In the genomic region with DNA sequence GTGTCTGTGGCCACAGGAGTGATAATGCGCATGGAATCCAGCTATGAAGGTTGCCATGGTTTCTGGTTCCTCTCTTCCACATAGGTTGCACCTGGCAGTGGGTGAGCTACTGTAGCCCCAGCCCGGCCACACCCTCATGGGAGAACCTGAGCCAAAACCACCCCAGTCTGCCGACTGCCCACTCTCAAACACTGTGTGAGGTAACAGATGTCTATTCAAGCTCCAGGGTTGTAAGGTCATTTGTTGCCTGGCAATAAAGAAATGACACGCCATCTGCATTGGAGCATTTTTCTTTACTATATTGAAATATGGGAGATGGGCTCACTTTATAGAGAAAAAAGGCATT, we compare ENCODE assay signal across 9 mouse cellular contexts. TPM values are rescaled to one million over a fixed set of nuclear protein-coding genes. Genes with fewer than 3 reads are reported as not detected.
DNase-seq lines count a peak whose midpoint lies in the region; ATAC-seq and TF ChIP-seq lines count a peak whose summit lies in the region.
"Had no signal": no experiment of that assay in that cellular context is flagged by ENCODE, and none has a peak within 500 bp of the region (broad histone marks: within the 10 kb centered on the region; RNA-seq: fewer than 3 reads in every experiment).

No protein-coding gene starts in this region.

- H3K4me3 ChIP-seq in kidney, embryonic 14.5 days (ENCODE audit: low read length), result peak overlapping the region; percentile 41; the same call in 1 of the 2 replicates
- H3K4me3 ChIP-seq in MEL (ENCODE audit: control insufficient read depth in 1 of 2, insufficient read depth in 1 of 2, low read depth in 2 of 2, low read length in 2 of 2), result peak overlapping the region; percentile 55 to 63
- H3K4me3 ChIP-seq in embryonic facial prominence, embryonic 13.5 days, result peak overlapping the region; percentile 52
- peak overlapping the region; percentile 42 for H3K4me3 ChIP-seq in hindbrain, embryonic 15.5 days

- H3K4me2 ChIP-seq in kidney, embryonic 14.5 days (replicated peaks; ENCODE audit: low read depth, low read length), result peak overlapping the region; percentile 76
- H3K4me2 ChIP-seq in embryonic facial prominence, embryonic 13.5 days, result peak overlapping the region; percentile 89
- peak overlapping the region; percentile 76 for H3K4me2 ChIP-seq in hindbrain, embryonic 15.5 days

- TF ChIP-seq EP300 in MEL (IDR thresholded peaks at IDR 0.05; ENCODE audit: low read depth in 1 of 2, low read length in 2 of 2), result no peak

- H3K9me3 ChIP-seq in kidney, embryonic 14.5 days (ENCODE audit: control insufficient read depth, low read length), result no peaks in the 10 kb centered on the region
- H3K9me3 ChIP-seq in MEL (replicated peaks; ENCODE audit: insufficient read depth, low read length), result no peaks in the 10 kb centered on the region
- no peaks in the 10 kb centered on the region for H3K9me3 ChIP-seq in embryonic facial prominence, embryonic 13.5 days
- H3K9me3 ChIP-seq in hindbrain, embryonic 15.5 days, result no peaks in the 10 kb centered on the region

- peak overlapping the region; percentile 95; the same call in 1 of the 2 replicates for H3K27ac ChIP-seq in kidney, embryonic 14.5 days (ENCODE audit: low read depth, low read length)
- H3K27ac ChIP-seq in MEL (ENCODE audit: control insufficient read depth, low read depth, low read length), result peak overlapping the region; percentile 85
- H3K27ac ChIP-seq in embryonic facial prominence, embryonic 13.5 days, result peak overlapping the region; percentile 94
- H3K27ac ChIP-seq in hindbrain, embryonic 15.5 days (replicated peaks), result peak overlapping the region; percentile 97

- WGBS in kidney, embryonic 14.5 days, result 42% methylated on average over 4 of the region's 4 CpGs
- 31% methylated on average over 4 of the region's 4 CpGs for WGBS in embryonic facial prominence, embryonic 13.5 days
- 11% methylated on average over 4 of the region's 4 CpGs for WGBS in hindbrain, embryonic 15.5 days

- no peak for TF ChIP-seq POLR2A in MEL (IDR thresholded peaks at IDR 0.05; ENCODE audit: control insufficient read depth in 1 of 2, insufficient read depth in 1 of 2, low read depth in 1 of 2, low read length in 2 of 2, poor library complexity in 1 of 2)

- peaks cover 2% of the 10 kb centered on the region; the same call in 1 of the 2 replicates for H3K79me2 ChIP-seq in MEL (ENCODE audit: control insufficient read depth, insufficient read depth, low read length, poor library complexity)

- H3K36me3 ChIP-seq in kidney, embryonic 14.5 days (ENCODE audit: control insufficient read depth, insufficient read depth, low read length), result no peaks in the 10 kb centered on the region
- peaks cover 0 to 10% of the 10 kb centered on the region in 2 experiments; a peak in 2 of 4 replicates for H3K36me3 ChIP-seq in MEL (ENCODE audit: control insufficient read depth in 1 of 2, insufficient read depth in 2 of 2, low read length in 2 of 2)
- H3K36me3 ChIP-seq in embryonic facial prominence, embryonic 13.5 days, result no peaks in the 10 kb centered on the region
- H3K36me3 ChIP-seq in hindbrain, embryonic 15.5 days, result no peaks in the 10 kb centered on the region

- no peak for TF ChIP-seq RAD21 in MEL (IDR thresholded peaks at IDR 0.05; ENCODE audit: low read depth, low read length)

- no peaks in the 10 kb centered on the region for H3K27me3 ChIP-seq in kidney, embryonic 14.5 days (ENCODE audit: control insufficient read depth, insufficient read depth, low read length)
- H3K27me3 ChIP-seq in MEL (ENCODE audit: control insufficient read depth in 1 of 2, insufficient read depth in 2 of 2, low read length in 2 of 2), result no peaks in the 10 kb centered on the region
- no peaks in the 10 kb centered on the region for H3K27me3 ChIP-seq in embryonic facial prominence, embryonic 13.5 days
- no peaks in the 10 kb centered on the region for H3K27me3 ChIP-seq in hindbrain, embryonic 15.5 days

- peak overlapping the region; percentile 55 for H3K9ac ChIP-seq in kidney, embryonic 14.5 days (ENCODE audit: low read depth, low read length)
- H3K9ac ChIP-seq in MEL (ENCODE audit: control insufficient read depth, low read depth, low read length, poor library complexity, severe bottlenecking), result peak overlapping the region; percentile 73
- H3K9ac ChIP-seq in embryonic facial prominence, embryonic 13.5 days, result peak overlapping the region; percentile 79
- H3K9ac ChIP-seq in hindbrain, embryonic 15.5 days, result peak overlapping the region; percentile 59

- DNase-seq in kidney, postnatal 25 days, result no peak
- DNase-seq in MEL (ENCODE audit: low read depth, low spot score), result no peak
- no peak for DNase-seq in ovary, postnatal 14 days (ENCODE audit: low spot score)

- H3K4me1 ChIP-seq in kidney, embryonic 14.5 days (ENCODE audit: control insufficient read depth, insufficient read depth, low read length), result peaks cover 30% of the 10 kb centered on the region
- peaks cover 2 to 15% of the 10 kb centered on the region in 2 experiments; a peak in 3 of 4 replicates for H3K4me1 ChIP-seq in MEL (ENCODE audit: control insufficient read depth in 1 of 2, insufficient read depth in 2 of 2, low read length in 2 of 2)
- H3K4me1 ChIP-seq in embryonic facial prominence, embryonic 13.5 days, result peaks cover 46% of the 10 kb centered on the region
- H3K4me1 ChIP-seq in hindbrain, embryonic 15.5 days (replicated peaks), result peaks cover 38% of the 10 kb centered on the region

- TF ChIP-seq CTCF in MEL (IDR thresholded peaks at IDR 0.05 in 2 of 3, conservative IDR thresholded peaks at IDR 0.05 in 1 of 3; ENCODE audit: control insufficient read depth in 1 of 3, insufficient read depth in 1 of 3, low read depth in 2 of 3, low read length in 3 of 3, poor library complexity in 1 of 3, severe bottlenecking in 1 of 3), result no peak

- no peak for ATAC-seq in kidney, embryonic 14.5 days (ENCODE audit: low FRiP score, low TSS enrichment)
- ATAC-seq in embryonic facial prominence, embryonic 13.5 days (ENCODE audit: insufficient number of reproducible peaks, insufficient read depth, low FRiP score, low TSS enrichment, low read depth), result no peak
- ATAC-seq in hindbrain, embryonic 15.5 days (ENCODE audit: low FRiP score, low read depth), result no peak
- ATAC-seq in megakaryocyte-erythroid progenitor cell, adult 5-6 weeks (replicated peaks; ENCODE audit: low FRiP score, low TSS enrichment, poor library complexity, severe bottlenecking), result 0 out of 2 replicates have a peak, but pooled peaks have one; percentile 16
- ATAC-seq in CD4-positive, CD25-positive, alpha-beta regulatory T cell, adult 4 months, result no peak

TF ChIP-seq in MEL, 35 proteins besides CTCF, POLR2A, EP300 and RAD21:
- TF ChIP-seq E2F4 (IDR thresholded peaks at IDR 0.05; ENCODE audit: borderline replicate concordance, low read depth, low read length) (0 out of 2 replicates have a peak, but pooled peaks have one; percentile 2), UBTF (IDR thresholded peaks at IDR 0.05; ENCODE audit: borderline replicate concordance, insufficient read depth, low read depth, low read length) (no peak), GATA1 (IDR thresholded peaks at IDR 0.05; ENCODE audit: low read depth, low read length) (no peak), ZMIZ1 (IDR thresholded peaks at IDR 0.05; ENCODE audit: low read depth, low read length) (no peak), NELFE (IDR thresholded peaks at IDR 0.05; ENCODE audit: low read depth, low read length) (no peak), CHD1 (IDR thresholded peaks at IDR 0.05; ENCODE audit: low read depth, low read length) (no peak), JUND (IDR thresholded peaks at IDR 0.05; ENCODE audit: low read depth, low read length) (no peak), MYC (IDR thresholded peaks at IDR 0.05; ENCODE audit: low read depth, low read length) (no peak), TAL1 (IDR thresholded peaks at IDR 0.05; ENCODE audit: low read length) (no peak)

RNA-seq across cellular contexts. Expression of gene Actg1, which starts 33.0 kb away (rescaled TPM):
- 2,303 and 2,603 TPM in 2 replicates for polyA plus RNA-seq in kidney, embryonic 14.5 days (2014; fragmentation: Nextera tagmentation; extraction: Ambion mirVana)
- 1,328 and 1,871 TPM in 2 replicates for total RNA-seq in MEL (2012; rRNA removed)
- 1,000 to 10,000 TPM in 1 of 2 experiments, 100 to 1,000 TPM in 1; 899 to 1,784 TPM for polyA plus RNA-seq in MEL (2012; ENCODE audit: insufficient read depth in 1 of 2, insufficient read length in 2 of 2, low read depth in 1 of 2, low replicate concordance in 2 of 2, missing spikeins in 1 of 2)
- polyA plus RNA-seq in embryonic facial prominence, embryonic 13.5 days (2015; fragmentation: Nextera tagmentation; extraction: Ambion mirVana), result 2,524 and 2,741 TPM in 2 replicates
- 3,943 and 4,131 TPM in 2 replicates for polyA plus RNA-seq in hindbrain, embryonic 15.5 days (2015; fragmentation: Nextera tagmentation; extraction: Ambion mirVana)
- 774 and 823 TPM in 2 replicates for total RNA-seq in megakaryocyte-erythroid progenitor cell, adult 5-6 weeks (2014; fragmentation: Nextera tagmentation)
- total RNA-seq in megakaryocyte-erythroid progenitor cell, adult 5-6 weeks (2017), result 492 and 662 TPM in 2 replicates
- 1,000 to 10,000 TPM; 2,387 to 3,192 TPM for polyA plus RNA-seq in CD4-positive, CD25-positive, alpha-beta regulatory T cell, adult 4 months (2017; shearing (Covaris generic))

RNA-seq across cellular contexts. Expression of gene Fscn2, which starts 45.9 kb away (rescaled TPM):
- polyA plus RNA-seq in kidney, embryonic 14.5 days (2014; fragmentation: Nextera tagmentation; extraction: Ambion mirVana), result 0.62 and 1.6 TPM in 2 replicates
- 0.29 and 0.62 TPM in 2 replicates for total RNA-seq in MEL (2012; rRNA removed)
- under 1 TPM in 1 of 2 experiments, not detected in 1; 0.61 TPM for polyA plus RNA-seq in MEL (2012; ENCODE audit: insufficient read depth in 1 of 2, insufficient read length in 2 of 2, low read depth in 1 of 2, low replicate concordance in 2 of 2, missing spikeins in 1 of 2)
- polyA plus RNA-seq in embryonic facial prominence, embryonic 13.5 days (2015; fragmentation: Nextera tagmentation; extraction: Ambion mirVana), result 0.25 and 1.1 TPM in 2 replicates
- 0.88 and 1.6 TPM in 2 replicates for polyA plus RNA-seq in hindbrain, embryonic 15.5 days (2015; fragmentation: Nextera tagmentation; extraction: Ambion mirVana)
- not detected in 2 replicates for total RNA-seq in megakaryocyte-erythroid progenitor cell, adult 5-6 weeks (2014; fragmentation: Nextera tagmentation)
- total RNA-seq in megakaryocyte-erythroid progenitor cell, adult 5-6 weeks (2017), result not detected in 2 replicates
- polyA plus RNA-seq in CD4-positive, CD25-positive, alpha-beta regulatory T cell, adult 4 months (2017; shearing (Covaris generic)), result under 1 TPM; 0.67 to 0.99 TPM
- polyA plus RNA-seq: large intestine, adult 2 months had no signal
